Mouse (Mus musculus) Muller cell, postnatal 12 days (primary cell): Measurements from ENCODE around the gene Pkp1.

Experiments
- DNase-seq: peaks from one replicate; pipeline ENCODE4 v3.0.0-alpha.2; 2015; ENCODE audit errors: inconsistent ontology term

Pkp1 gene

DNA sequence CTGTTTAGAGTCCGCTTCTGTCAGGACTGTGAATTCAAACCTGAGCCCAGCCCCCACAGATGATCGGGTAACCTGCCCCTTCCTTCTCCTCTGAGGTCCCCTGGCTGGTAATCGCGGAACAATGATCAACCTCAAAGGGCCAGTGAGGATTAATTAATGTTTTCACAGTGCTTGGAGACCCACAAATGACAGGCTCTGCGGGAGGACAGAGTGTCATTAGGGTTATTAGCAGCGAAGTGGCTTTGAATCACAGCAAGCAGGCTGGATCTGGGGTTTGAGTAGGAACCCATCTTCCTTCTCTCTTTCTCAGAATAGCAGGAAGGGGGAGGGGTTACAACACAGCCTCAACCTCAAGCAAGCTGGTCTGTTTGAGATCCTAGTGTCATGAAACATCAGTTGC lies 9.6 kb downstream of the Pkp1 start:
- peak; percentile 17 for DNase-seq

DNA sequence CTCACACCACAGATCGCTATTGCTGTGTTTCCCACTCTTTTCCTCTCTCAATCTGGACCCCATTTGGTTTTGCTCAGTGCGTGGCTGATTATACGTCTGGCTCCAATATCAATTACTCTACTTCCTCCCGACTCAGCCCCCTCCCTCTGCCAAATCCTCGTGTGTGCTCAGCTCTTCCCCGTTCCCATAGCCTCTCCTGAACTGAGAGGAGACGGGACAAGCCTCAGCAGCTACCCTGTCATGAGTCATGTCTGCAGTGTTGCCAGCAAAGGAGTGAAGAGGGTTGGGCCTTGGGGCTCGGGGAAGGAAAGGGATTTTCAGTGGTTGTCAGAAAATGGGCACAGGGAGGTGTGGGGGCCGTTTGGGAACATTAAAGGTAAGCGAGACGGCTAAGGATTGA lies 12.3 kb downstream of the Pkp1 start:
- peak; percentile 33 for DNase-seq

DNA sequence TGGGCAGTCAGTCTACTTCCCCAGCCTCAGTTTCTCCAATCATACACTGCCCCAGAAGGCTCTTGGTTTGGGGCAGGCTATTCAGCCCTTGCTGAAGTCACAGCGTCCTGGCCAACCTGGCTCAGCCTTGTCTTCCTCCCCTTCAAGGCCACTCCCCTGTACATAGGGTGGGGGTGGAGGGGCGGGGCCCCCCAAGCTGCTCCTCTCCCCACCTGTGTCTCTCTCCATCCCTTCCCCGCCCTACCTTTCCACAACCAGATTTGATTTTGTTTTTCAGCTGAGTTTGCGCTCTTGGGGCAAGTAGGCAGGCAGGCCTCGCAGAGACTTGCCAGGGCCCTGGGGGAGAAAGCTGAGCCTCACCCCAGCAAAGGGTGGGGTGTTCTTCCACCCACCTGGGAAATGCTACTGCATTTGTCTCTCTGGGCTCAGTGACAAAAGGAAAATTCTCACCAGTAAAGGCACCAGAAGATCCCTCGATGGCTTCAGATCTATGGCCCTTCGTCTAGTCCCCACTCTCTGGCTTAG lies 19.0 kb downstream of the Pkp1 start:
- DNase-seq, result no peak

DNA sequence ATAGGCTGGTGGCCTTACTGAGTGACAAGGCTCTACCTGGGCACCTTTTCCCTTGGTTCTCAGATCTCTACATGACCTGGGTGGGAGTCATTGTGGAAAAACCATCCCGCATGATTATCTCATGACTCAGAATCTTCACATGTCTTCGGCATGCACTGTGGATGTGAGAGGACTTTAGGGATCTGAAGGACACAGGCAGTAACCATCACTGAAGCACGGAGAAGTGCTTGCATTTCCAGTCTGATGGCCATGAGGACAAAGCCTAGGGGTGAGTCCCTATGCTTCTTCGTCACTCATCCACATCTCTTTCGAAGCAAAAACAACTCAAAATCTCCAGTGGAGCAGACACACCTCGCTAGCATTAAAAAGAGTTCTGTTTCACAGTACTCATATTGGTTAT lies 19.7 kb downstream of the Pkp1 start:
- no peak for DNase-seq

- no peak for DNase-seq
Observed at GRCm38 (mm10) chr1:135895367-135895766, 23.6 kb downstream of the Pkp1 start.

DNA sequence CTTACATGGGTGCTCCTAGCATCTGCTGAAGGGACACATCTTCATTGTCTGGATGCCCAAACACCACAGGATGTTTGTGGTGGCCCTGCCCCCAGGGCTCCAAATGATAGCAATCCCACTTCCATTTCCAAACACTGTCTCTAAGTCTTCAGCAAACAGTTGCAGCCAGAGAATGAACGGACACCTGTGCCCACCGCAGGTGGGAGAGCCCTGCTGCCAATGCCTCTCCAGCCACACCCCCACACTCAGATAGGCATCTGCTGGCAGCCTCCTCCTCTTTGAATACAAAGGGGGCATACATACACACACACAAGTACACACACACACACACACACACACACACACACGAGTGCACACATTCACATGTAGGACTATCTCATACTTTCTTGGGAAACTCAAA lies 25.6 kb downstream of the Pkp1 start:
- DNase-seq, result peak; percentile 40

DNA sequence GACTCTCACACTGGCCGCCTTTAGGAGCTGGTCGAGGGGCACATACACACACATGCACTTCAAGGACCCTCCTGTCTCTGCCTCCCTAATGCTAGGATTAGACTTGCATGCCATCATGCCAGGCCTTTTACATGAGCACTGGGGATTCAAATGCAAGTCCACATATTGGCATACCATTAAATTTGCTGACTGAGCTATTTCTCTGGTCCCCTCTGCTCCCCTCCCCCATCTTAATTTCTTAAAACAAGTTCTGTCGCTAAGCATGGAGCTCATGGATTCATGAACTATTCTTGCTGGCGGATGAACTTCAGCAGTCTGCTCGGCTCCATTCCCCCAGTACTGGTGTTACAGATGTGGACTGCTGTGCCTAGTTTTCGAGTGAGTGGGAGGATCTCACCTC lies 26.2 kb downstream of the Pkp1 start:
- no peak for DNase-seq

DNA sequence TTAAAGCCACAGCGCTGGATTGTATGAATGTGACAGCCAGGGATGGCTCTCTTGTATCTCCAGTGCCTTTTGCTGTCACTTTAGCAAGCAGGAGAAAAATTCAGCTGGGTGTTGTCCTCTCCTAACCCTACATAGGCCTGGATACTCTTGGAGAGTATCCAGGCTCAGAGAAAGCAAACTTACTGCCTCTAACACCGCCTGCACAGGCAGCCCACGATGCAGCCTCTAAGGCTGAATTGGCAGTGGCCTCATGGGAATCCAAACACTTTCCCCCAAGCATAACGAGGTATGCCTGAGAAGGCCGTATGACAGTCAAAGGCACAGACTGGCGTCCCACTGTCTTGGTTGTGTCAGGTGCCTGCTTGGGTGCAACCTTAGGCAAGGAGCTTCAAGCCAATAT lies 26.8 kb downstream of the Pkp1 start:
- DNase-seq, result no peak

- DNase-seq, result no peak
Observed at GRCm38 (mm10) chr1:135891424-135892216, 27.4 kb downstream of the Pkp1 start.

DNA sequence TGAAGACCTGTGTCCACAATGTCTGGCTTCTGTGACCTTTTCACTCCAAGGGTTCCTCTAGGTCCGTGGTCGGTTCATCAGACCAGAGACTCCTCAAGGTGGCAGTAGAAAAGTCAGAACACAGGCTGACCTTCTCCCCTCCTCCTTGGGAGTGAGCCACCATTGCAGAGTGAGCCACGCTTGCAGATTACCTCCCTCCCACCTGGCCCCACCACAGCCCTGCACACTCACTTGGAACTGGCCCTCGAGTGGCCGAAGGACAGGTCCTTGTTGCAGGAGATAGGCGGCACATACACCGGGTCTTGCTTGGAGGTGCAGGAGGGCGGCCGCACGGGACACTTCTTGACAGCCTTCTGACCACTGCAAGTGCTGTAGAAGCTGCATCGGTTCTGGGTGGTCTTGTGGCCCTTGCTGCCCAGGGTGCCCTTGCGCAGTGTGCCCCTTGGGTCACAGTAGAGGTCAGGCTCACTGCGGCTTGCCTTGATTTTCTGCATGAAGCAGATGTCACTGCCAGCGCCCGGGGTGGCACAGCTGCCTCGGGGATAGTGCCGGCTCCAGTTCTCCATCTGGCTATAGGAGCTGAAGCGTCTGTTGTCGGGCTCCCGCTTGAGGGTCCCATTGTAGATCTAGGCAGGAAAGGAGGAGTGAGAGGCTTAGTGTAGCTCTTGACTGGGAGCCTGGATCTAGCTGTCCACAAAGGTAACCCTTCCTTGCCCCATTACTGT lies 29.4 kb downstream of the Pkp1 start:
- DNase-seq, result no peak

GRCm38 (mm10) chr1:135882385-135883109 lies 36.5 kb downstream of the Pkp1 start:
- DNase-seq, result no peak

DNA sequence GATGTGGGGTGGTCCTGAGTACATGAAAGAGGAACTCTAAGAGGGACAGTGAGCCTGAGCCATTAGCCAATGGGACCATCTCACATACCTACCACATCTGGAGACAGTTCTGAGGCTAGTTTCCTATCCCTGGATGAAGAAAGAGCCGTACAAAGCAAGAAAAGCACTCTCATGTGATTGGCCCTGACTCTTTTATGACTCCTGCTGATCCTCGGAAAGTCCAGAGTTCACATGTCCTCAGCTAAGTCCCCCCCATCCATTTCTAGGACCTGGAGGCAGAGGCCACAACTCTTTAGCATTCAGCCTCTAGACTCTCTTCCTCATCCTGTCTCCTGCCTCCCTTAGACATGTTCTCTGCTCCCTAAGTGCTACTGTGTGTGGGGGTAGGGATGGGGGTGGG lies 41.8 kb downstream of the Pkp1 start:
- no peak for DNase-seq

GRCm38 (mm10) chr1:135872991-135873390 lies 46.0 kb downstream of the Pkp1 start:
- DNase-seq, result no peak

GRCm38 (mm10) chr1:135868570-135868969 lies 50.4 kb downstream of the Pkp1 start:
- no peak for DNase-seq

- peak; percentile 68 for DNase-seq
Observed at GRCm38 (mm10) chr1:135865518-135866194, 53.4 kb downstream of the Pkp1 start.

GRCm38 (mm10) chr1:135864830-135865229 lies 54.2 kb downstream of the Pkp1 start:
- no peak for DNase-seq

DNA sequence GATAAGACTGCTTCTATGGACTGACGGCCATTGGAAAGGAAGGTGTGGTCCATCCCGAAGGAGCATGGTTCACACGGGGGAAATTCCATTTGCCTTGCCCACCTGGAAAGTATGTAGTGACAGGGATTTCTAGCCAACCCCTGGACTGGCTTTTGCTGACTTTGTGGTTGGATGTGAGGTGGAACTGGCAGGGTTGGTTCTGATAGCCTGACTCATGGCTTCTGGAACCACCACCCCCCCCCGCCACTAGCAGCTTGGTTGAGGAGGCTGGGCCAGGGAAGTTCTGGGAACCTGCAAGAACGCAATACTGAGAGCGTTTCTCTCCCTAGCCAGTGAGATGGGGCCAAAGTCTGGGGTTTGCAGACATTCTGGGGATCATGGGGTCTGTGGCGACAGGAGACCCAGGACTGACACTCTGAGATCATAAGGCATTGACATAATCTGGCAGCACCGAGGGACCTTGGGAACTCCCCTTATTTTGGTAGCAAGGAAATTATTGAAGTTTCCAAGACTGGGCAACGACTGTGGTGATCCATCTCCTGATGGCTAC lies 55.1 kb downstream of the Pkp1 start:
- DNase-seq, result no peak

- no peak for DNase-seq
Observed at GRCm38 (mm10) chr1:135862561-135862960, 56.4 kb downstream of the Pkp1 start.

DNA sequence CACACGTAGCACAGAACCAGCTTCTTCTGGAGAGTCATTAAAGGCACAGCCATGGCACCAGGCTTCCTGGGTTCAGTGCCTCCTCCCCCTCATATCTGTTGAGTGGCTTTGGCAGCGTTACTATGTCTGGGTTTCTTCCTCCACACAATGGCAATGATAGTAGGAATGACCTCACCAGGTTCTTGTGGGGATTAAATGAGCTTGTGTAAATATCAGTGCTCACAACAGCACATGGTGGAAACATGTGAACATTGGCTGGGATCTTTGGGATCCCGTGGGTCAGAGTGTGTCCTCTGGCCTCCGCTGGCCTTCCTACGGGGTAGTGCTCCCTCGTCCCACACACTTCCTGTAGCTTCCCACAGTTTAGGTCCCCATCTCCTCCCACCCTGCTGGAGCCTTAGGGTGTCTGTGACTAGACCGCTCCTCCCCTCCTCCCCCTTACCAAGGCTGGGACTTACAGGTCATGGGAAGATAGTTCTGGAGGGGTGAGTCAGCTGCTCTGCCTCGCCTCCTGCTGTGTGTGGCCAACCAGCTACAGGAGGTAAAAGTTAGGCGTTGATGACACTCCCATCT lies 56.9 kb downstream of the Pkp1 start:
- peak; percentile 75 for DNase-seq

GRCm38 (mm10) chr1:135861091-135861490 lies 57.9 kb downstream of the Pkp1 start:
- no peak for DNase-seq

DNA sequence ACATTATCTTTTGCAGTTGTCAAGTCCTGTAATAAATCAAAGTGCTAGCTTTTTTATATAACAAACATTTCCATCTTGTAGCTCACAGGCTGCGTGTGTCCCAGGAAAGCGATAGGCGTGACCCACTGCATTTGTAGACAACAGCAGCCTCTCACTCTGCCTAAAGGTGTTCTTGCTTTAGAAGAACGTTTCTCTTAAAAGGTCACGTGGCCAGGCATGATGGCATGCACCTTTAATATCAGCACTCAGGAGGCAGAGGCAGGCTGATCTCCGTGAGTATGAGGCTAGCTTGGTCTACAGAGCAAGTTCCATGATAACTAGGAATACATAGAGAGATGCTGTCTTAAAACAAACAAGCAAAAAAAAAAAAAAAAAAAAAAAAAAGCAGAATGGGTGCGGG lies 60.5 kb downstream of the Pkp1 start:
- no peak for DNase-seq
